Mouse (Mus musculus) embryonic facial prominence, embryonic 11.5 days (tissue): ENCODE results near the gene Ccdc24. TPM values are rescaled to one million over a fixed set of nuclear protein-coding genes. Genes with fewer than 3 reads are reported as not detected.

ENCODE experiments used
- ATAC-seq: fragments of 200-750 bp; cut with Nextera tagmentation; replicated peaks from 2 replicates; pipeline ENCODE4 v1.8.0; 2017; ENCODE audit warnings: low read depth; ENCODE audit not compliant: insufficient number of reproducible peaks, low FRiP score, low TSS enrichment
- DNase-seq: peaks from one replicate; pipeline ENCODE4 v3.0.0-alpha.2; 2015; ENCODE audit warnings: low spot score
- H3K27ac ChIP-seq: fragments of 300-500 bp; sonication (generic); replicated peaks from 2 replicates; pipeline ENCODE4 v1.5.1; 2014; ENCODE audit warnings: mild to moderate bottlenecking, low read depth, low read length, control low read depth
- H3K27me3 ChIP-seq: fragments of 300-500 bp; sonication (generic); 2 replicates; pipeline ENCODE4 v1.6.1; 2014; ENCODE audit warnings: mild to moderate bottlenecking, low read length, moderate library complexity, mixed read lengths; ENCODE audit not compliant: control insufficient read depth, insufficient read depth
- H3K36me3 ChIP-seq: fragments of 300-500 bp; sonication (generic); replicated peaks from 2 replicates; pipeline ENCODE4 v1.6.1; 2014; ENCODE audit warnings: low read depth, mild to moderate bottlenecking, low read length, moderate library complexity, mixed read lengths; ENCODE audit not compliant: control insufficient read depth, insufficient read depth
- H3K4me1 ChIP-seq: fragments of 300-500 bp; sonication (generic); 2 replicates; pipeline ENCODE4 v1.6.1; 2014; ENCODE audit warnings: low read length, mixed read lengths; ENCODE audit not compliant: control insufficient read depth, insufficient read depth
- H3K4me2 ChIP-seq: fragments of 300-500 bp; sonication (generic); 2 replicates; pipeline ENCODE4 v1.6.1; 2014; ENCODE audit warnings: low read depth, mild to moderate bottlenecking, control low read depth, low read length, moderate library complexity
- H3K4me3 ChIP-seq: fragments of 300-500 bp; sonication (generic); 2 replicates; pipeline ENCODE4 v1.5.1; 2014; ENCODE audit warnings: low read depth, low read length, control low read depth
- H3K9ac ChIP-seq: fragments of 300-500 bp; sonication (generic); replicated peaks from 2 replicates; pipeline ENCODE4 v1.6.1; 2014; ENCODE audit warnings: mild to moderate bottlenecking, control low read depth, low read length
- H3K9me3 ChIP-seq: fragments of 300-500 bp; sonication (generic); replicated peaks from 2 replicates; pipeline ENCODE4 v1.6.1; 2016; ENCODE audit warnings: mild to moderate bottlenecking, low read length, inconsistent platforms, mixed read lengths; ENCODE audit not compliant: control insufficient read depth
- WGBS: fragments of 180-500 bp; shearing (Covaris S2); extraction: QIAGEN DNeasy Blood & Tissue Kit; methylation state at CpG from one replicate; pipeline ENCODE4 v1.1.7; 2014; 5-methylcytosine and 5-hydroxymethylcytosine counted together
- polyA plus RNA-seq: library from polyadenylated mRNA; unstranded; fragments of >200 nt; fragmentation: Nextera tagmentation; extraction: Ambion mirVana; gene quantifications from 2 replicates; pipeline ENCODE4 v1.2.1, GENCODE M21; 2014

Gene Ccdc24
- polyA plus RNA-seq, 1 experiment from 2014 or later, result 0.86 TPM

GRCm38 (mm10) chr4:117914591-117915442 lies 42.5 kb upstream of the Ccdc24 start, which contains the start of gene Ipo13:
Gene Ipo13, minus strand, starts transcription at chr4:117914999.
- DNase-seq (peak; percentile 98), ATAC-seq (peak; percentile 94)
- peak within 1 kb of the TSS; percentile 94 for H3K4me2 ChIP-seq
- WGBS, result 0% methylated on average over 61 of the region's 61 CpGs
- H3K4me1 ChIP-seq, result peaks cover 4% of the 10 kb centered on the region; the same call in 1 of the 2 replicates
- H3K9me3 ChIP-seq, result no peaks in the 10 kb centered on the region
- peak within 1 kb of the TSS; percentile 74; the same call in 1 of the 2 replicates for H3K27ac ChIP-seq
- peak within 1 kb of the TSS; percentile 74 for H3K9ac ChIP-seq
- no peaks in the 10 kb centered on the region for H3K36me3 ChIP-seq
- H3K27me3 ChIP-seq, result no peaks in the 10 kb centered on the region
- H3K4me3 ChIP-seq, result peak within 1 kb of the TSS; percentile 65

DNA sequence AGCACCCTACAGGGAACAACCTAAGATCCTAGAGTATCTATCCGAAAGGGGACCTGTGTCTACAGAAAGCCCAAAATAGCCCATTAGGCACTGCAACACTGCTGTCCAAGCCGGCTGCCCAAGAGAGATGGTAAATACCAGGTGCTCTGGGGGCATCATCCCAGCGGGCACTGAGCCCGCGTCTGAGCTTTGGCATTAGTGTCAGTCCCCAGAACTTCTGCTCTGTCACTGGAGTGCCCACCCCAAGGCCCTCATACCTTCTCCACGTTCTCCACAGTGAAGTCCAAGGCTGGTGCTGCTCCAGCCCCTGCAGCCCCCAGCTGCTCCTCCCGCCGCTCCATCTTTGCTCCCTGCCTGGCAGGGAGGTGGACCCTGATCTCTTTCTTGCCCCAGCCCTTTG lies 41.7 kb upstream of the Ccdc24 start:
- Histone ChIP-seq H3K27ac (no peak overlapping the region), H3K36me3 (no peaks in the 10 kb centered on the region), H3K9ac (peak overlapping the region; percentile 74), H3K4me1 (peaks cover 4% of the 10 kb centered on the region; the same call in 1 of the 2 replicates), H3K9me3 (no peaks in the 10 kb centered on the region), H3K4me3 (peak overlapping the region; percentile 65), H3K4me2 (peak overlapping the region; percentile 94), H3K27me3 (no peaks in the 10 kb centered on the region)
- DNase-seq (no peak), ATAC-seq (no peak; the same call in 1 of the 2 replicates)
- WGBS, result 22% methylated on average over 8 of the region's 8 CpGs

DNA sequence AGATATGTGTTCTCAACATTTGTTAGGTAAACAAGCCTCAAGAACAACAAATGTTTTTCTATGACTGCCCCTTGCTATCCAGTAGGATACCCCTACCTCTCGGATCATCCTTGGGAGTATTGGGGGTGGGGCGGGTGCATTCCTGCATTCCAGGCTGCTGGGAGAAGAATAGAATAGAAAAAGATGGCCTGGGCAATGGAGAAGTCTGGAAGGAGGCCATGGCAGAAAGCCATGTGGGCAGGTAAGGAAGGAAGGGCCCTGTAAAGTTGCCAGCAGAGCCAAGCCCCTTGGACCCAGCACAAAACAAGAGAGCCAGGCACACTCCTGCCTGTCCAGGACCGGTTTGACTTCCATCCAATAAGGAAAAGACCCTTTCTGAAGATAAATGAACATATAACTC lies 41.1 kb upstream of the Ccdc24 start:
- Histone ChIP-seq H3K9me3 (no peaks in the 10 kb centered on the region), H3K36me3 (no peaks in the 10 kb centered on the region), H3K27ac (no peak overlapping the region), H3K4me1 (peaks cover 4% of the 10 kb centered on the region; the same call in 1 of the 2 replicates), H3K4me3 (no peak overlapping the region), H3K4me2 (peak overlapping the region; percentile 94; the same call in 1 of the 2 replicates), H3K27me3 (no peaks in the 10 kb centered on the region), H3K9ac (no peak overlapping the region)
- ATAC-seq (no peak), DNase-seq (no peak)
- WGBS, result 61% methylated on average over 3 of the region's 3 CpGs

DNA sequence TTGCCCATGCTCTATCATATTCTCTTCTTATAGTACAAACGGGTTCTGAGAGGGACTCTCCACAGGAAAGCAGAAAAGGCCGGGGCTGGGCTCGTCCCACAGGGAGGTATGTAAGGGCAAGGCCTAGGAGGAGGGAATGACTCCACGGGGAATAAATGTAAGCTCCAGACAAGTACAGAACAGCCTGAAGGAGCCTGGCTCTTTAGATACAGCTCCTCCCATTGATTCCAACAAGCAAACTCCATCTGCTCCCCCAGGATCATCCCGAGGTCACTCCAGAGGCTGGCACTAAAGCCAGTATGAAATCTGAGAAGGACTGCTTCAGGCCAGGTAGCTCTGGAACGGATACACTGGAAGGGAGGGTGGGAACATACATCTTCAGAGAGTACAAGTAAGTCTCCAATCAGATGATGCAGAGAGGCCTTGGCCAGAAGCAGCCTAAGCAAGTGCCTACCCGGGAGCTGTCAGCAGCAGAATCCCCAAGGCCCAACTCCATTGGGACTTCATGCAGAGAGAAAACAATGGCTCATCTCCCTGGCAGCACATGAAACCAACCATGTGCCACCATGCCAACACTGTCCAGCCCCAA lies 40.4 kb upstream of the Ccdc24 start:
- Histone ChIP-seq H3K4me2 (no peak overlapping the region), H3K9me3 (no peaks in the 10 kb centered on the region), H3K36me3 (no peaks in the 10 kb centered on the region), H3K9ac (no peak overlapping the region), H3K27me3 (no peaks in the 10 kb centered on the region), H3K4me1 (peaks cover 4% of the 10 kb centered on the region; the same call in 1 of the 2 replicates), H3K27ac (no peak overlapping the region), H3K4me3 (no peak overlapping the region)
- WGBS, result 49% methylated on average over 7 of the region's 7 CpGs
- DNase-seq, result no peak
- no peak for ATAC-seq

DNA sequence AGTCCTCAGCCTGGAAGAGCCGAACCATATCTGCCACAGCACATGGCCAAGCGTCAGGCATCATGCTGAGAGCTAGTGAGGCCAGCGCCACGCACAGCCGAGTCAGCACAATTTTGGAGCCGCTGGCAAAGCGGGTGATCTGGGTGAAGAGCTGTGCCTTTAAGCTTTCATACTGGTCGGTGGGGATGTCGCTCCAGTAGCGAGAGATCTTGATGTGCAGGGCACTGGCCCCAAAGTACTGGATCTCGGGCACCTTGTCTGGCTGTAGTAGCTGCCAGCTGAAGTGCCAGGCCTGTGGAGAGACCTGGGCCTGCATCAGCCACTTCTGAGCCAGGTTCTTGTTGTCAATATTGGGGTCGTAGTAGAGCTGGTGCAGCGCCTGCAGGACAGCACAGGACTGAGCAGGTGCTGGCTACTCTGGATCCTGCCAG lies 39.8 kb upstream of the Ccdc24 start:
- Histone ChIP-seq H3K9me3 (no peaks in the 10 kb centered on the region), H3K4me2 (no peak overlapping the region), H3K4me1 (peaks cover 4% of the 10 kb centered on the region; the same call in 1 of the 2 replicates), H3K36me3 (no peaks in the 10 kb centered on the region), H3K27me3 (no peaks in the 10 kb centered on the region), H3K9ac (no peak overlapping the region), H3K27ac (no peak overlapping the region), H3K4me3 (no peak overlapping the region)
- DNase-seq (no peak), ATAC-seq (no peak)
- WGBS, result 93% methylated on average over 13 of the region's 13 CpGs

DNA sequence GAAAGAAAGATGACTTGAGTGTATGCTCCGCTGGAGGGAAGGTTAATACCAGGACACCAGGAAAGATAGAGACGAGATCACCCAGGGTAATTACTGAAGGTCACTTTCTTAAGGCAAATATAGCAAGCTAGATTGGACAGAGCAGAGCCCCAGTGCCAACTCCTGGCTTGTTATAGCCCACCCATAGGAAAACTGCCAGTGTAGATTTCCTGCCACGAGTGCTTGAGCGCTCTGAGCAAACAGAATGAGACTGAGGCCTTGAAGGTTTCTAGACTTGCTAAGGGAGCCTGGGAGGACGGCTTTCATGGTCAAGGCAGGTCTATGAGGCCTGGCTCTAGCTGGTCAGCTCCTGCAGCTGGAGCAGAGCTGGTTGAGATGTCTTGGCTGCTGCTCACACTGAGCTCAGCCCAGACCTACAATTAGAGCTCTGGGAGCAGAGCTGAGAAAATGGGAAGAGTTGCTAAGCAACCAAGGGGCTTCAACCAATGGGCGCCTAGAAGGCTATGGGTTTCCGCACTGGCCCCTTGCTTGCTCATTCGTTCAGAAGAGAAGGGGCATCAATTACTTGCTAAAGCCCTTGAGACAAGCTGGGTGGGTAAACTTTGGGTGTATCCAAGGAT lies 36.6 kb upstream of the Ccdc24 start:
- WGBS, result 77% methylated on average over 8 of the region's 8 CpGs
- Histone ChIP-seq H3K27me3 (no peaks in the 10 kb centered on the region), H3K9ac (no peak overlapping the region), H3K4me2 (no peak overlapping the region; the same call in 1 of the 2 replicates), H3K27ac (0 out of 2 replicates have a peak overlapping the region, but pooled peaks have one; percentile 35), H3K4me3 (no peak overlapping the region), H3K9me3 (no peaks in the 10 kb centered on the region), H3K4me1 (peaks cover 3% of the 10 kb centered on the region; the same call in 1 of the 2 replicates), H3K36me3 (peaks cover 2% of the 10 kb centered on the region; the same call in 1 of the 2 replicates)
- ATAC-seq, result no peak
- DNase-seq, result no peak

DNA sequence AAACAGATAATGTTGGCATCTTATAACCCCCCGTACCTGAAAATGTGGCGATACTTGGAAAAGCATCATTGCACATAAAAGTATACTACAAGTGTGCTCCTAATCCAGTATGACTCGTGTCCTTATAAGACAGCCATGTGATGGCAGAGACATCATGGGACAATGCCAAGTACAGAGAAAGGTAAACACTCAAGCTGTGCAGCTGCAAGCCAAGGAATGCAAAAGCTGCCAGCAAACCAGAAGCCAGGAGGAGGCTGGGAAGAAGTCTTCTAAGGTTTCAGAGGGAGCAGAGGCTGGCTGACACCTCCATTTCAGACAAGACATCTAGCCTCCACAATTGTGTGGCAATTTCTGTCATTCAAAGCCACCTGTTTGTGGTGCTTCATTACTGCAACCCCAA lies 33.8 kb upstream of the Ccdc24 start:
- no peaks in the 10 kb centered on the region for H3K9me3 ChIP-seq
- no peak overlapping the region for H3K4me3 ChIP-seq
- H3K27me3 ChIP-seq, result no peaks in the 10 kb centered on the region
- H3K4me2 ChIP-seq, result no peak overlapping the region
- no peak overlapping the region for H3K9ac ChIP-seq
- H3K27ac ChIP-seq, result no peak overlapping the region
- ATAC-seq (no peak), DNase-seq (no peak)
- no peaks in the 10 kb centered on the region for H3K4me1 ChIP-seq
- peaks cover 8% of the 10 kb centered on the region for H3K36me3 ChIP-seq
- WGBS, result 93% methylated on average over 3 of the region's 3 CpGs
